Mouse (Mus musculus): ENCODE results near the gene Nvl. TPM values are rescaled to one million over a fixed set of nuclear protein-coding genes. Genes with fewer than 3 reads are reported as not detected.

Gene Nvl
- polyA plus RNA-seq, 1 experiment from 2014 or later = 33.0 TPM

DNA sequence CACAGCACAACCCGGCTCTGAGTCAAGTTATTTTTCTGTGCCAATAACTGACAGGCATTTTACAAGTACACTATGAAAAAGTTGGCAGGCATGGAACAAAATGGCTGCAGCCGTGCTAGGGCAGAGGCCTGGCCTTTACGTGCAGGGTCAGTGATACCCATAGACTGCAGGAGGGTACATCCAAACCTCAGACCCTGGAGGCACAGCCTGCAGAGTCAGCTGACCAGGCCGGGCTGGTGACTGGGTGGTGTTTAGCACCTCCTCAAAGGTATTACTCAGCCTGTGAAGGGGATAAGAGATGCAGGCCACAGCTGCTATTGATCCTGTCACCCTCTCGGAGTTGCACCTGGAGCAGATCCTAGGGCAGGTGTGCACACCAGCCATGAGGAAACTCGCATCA is 93.1 kb downstream of the Nvl start, which contains the start of gene 9130409I23Rik:
TSS of gene 9130409I23Rik (plus strand) at position 301 of the 400 bp plus-strand sequence.
- WGBS = 68% methylated on average over 6 of the region's 6 CpGs
- Histone ChIP-seq H3K27me3 (ENCODE audit: control insufficient read depth, insufficient read depth, low read depth, low read length) (no peaks in the 10 kb centered on the region), H3K36me3 (ENCODE audit: control insufficient read depth, insufficient read depth, low read length) (no peaks in the 10 kb centered on the region), H3K4me3 (ENCODE audit: low read length) (no peak within 1 kb of the TSS), H3K9me3 (ENCODE audit: control insufficient read depth, low read length) (no peaks in the 10 kb centered on the region), H3K4me2 (ENCODE audit: low read depth, low read length) (no peak within 1 kb of the TSS), H3K27ac (ENCODE audit: low read length) (no peak within 1 kb of the TSS), H3K4me1 (replicated peaks; ENCODE audit: control insufficient read depth, insufficient read depth, low read length) (no peaks in the 10 kb centered on the region), H3K9ac (ENCODE audit: low read length) (no peak within 1 kb of the TSS)
- ATAC-seq (ENCODE audit: low read depth) = no peak

DNA sequence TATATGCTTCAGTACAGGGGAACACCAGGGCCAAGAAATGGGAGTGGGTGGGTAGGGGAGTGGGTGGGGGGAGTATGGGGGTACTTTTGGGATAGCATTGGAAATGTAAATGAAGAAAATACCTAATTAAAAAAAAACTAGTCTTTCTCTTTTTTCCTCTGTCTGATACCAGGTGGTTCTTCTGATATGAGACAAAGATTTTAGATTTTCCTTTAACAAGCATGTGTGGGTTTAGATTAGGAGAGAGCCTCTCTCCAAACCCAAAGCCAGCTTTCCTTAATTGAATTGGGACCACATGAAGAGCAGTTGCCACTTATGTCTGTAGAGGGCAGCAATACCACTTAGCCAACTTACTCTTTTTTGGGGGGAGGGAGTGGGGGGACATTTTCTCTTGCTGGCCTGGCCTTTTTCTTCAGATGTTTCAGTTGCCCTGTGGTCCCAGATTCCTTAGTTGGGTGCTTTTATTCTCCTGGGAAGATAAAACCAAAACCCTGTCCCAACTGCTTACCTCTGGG is 94.6 kb downstream of the Nvl start:
- Histone ChIP-seq H3K27me3 (ENCODE audit: control insufficient read depth, insufficient read depth, low read depth, low read length) (no peaks in the 10 kb centered on the region), H3K9ac (ENCODE audit: low read length) (no peak overlapping the region), H3K4me3 (ENCODE audit: low read length) (no peak overlapping the region), H3K27ac (ENCODE audit: low read length) (no peak overlapping the region), H3K9me3 (ENCODE audit: control insufficient read depth, low read length) (no peaks in the 10 kb centered on the region), H3K36me3 (ENCODE audit: control insufficient read depth, insufficient read depth, low read length) (no peaks in the 10 kb centered on the region), H3K4me1 (replicated peaks; ENCODE audit: control insufficient read depth, insufficient read depth, low read length) (no peaks in the 10 kb centered on the region), H3K4me2 (ENCODE audit: low read depth, low read length) (no peak overlapping the region)
- ATAC-seq (ENCODE audit: low read depth) = no peak

DNA sequence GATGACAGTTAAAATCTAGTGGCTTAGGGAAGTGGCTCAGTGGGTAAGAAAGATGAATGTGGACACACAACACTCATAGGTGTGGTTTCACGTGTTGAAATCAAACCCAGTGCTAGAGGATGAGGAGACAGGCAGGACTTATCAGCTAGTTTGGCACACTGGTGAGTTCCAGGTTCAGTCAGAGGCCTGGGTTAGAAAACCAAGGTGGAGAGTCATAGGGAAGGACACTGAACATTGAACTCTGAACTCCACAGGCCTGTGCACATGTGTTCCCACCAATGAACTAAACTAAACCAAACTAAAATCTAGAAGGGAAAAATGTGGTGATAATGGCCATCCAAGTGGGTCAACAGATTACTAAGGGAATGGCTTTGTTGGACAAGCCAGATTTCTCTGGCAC is 96.5 kb downstream of the Nvl start:
- H3K27me3 ChIP-seq (ENCODE audit: control insufficient read depth, insufficient read depth, low read depth, low read length) = no peaks in the 10 kb centered on the region
- H3K4me1 ChIP-seq (replicated peaks; ENCODE audit: control insufficient read depth, insufficient read depth, low read length) = no peaks in the 10 kb centered on the region
- H3K9ac ChIP-seq (ENCODE audit: low read length) = no peak overlapping the region
- H3K4me3 ChIP-seq (ENCODE audit: low read length) = no peak overlapping the region
- H3K9me3 ChIP-seq (ENCODE audit: control insufficient read depth, low read length) = no peaks in the 10 kb centered on the region
- ATAC-seq (ENCODE audit: low read depth) = no peak
- WGBS = 44% methylated on average over 1 of the region's 1 CpGs
- H3K36me3 ChIP-seq (ENCODE audit: control insufficient read depth, insufficient read depth, low read length) = no peaks in the 10 kb centered on the region
- H3K27ac ChIP-seq (ENCODE audit: low read length) = no peak overlapping the region
- H3K4me2 ChIP-seq (ENCODE audit: low read depth, low read length) = no peak overlapping the region

DNA sequence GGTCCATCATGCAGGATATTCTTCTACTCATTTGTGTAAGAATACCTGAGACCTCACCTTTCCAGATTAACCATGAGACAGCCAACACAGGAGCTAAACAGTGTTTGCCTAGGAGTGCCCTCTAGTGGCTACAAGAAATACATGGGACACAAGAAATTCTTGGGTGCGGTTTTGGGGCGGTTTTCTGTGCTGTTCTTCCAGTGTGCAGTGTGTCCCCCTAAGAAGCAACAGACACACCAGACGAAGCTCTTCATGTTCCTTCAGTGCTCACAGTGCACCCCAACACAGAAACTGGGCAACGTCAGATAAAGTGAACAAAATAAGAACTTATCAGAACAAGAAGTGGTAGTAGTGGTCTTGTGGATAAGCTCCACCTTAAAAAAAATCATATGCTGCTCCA is 104.4 kb downstream of the Nvl start:
- 4% methylated on average over 4 of the region's 4 CpGs for WGBS
- Histone ChIP-seq H3K4me3 (ENCODE audit: low read length) (no peak overlapping the region), H3K27ac (ENCODE audit: low read length) (no peak overlapping the region), H3K9ac (ENCODE audit: low read length) (no peak overlapping the region), H3K36me3 (ENCODE audit: control insufficient read depth, insufficient read depth, low read length) (no peaks in the 10 kb centered on the region), H3K4me1 (replicated peaks; ENCODE audit: control insufficient read depth, insufficient read depth, low read length) (no peaks in the 10 kb centered on the region), H3K27me3 (ENCODE audit: control insufficient read depth, insufficient read depth, low read depth, low read length) (peaks cover 2% of the 10 kb centered on the region; the same call in 1 of the 2 replicates), H3K9me3 (ENCODE audit: control insufficient read depth, low read length) (no peaks in the 10 kb centered on the region), H3K4me2 (ENCODE audit: low read depth, low read length) (no peak overlapping the region)
- ATAC-seq (ENCODE audit: low read depth) = no peak

DNA sequence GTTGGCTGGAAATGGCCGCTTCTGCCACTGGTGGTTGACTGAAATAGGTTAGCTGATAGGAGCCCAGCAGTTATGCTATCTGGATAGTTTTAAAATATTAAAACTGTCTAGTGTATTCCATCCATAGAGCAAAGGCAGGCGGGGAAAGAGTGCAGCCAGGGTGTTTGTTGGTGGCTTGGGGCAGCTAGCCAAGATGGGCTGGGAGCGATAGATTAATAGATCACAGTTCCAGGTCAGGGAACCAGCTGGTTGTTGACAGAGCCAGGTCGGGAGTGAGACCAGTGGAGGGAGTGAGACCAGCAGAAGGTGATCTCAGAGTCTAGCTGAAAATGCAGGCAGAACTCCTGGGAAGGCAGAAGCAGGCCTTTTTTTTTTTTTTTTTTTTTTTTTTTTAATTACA is 106.4 kb downstream of the Nvl start:
- no peaks in the 10 kb centered on the region for H3K4me1 ChIP-seq (replicated peaks; ENCODE audit: control insufficient read depth, insufficient read depth, low read length)
- H3K27ac ChIP-seq (ENCODE audit: low read length) = no peak overlapping the region
- H3K4me2 ChIP-seq (ENCODE audit: low read depth, low read length) = no peak overlapping the region
- no peak overlapping the region for H3K4me3 ChIP-seq (ENCODE audit: low read length)
- H3K27me3 ChIP-seq (ENCODE audit: control insufficient read depth, insufficient read depth, low read depth, low read length) = peaks cover 2% of the 10 kb centered on the region; the same call in 1 of the 2 replicates
- 62% methylated on average over 4 of the region's 4 CpGs for WGBS
- no peak for ATAC-seq (ENCODE audit: low read depth)
- H3K9ac ChIP-seq (ENCODE audit: low read length) = no peak overlapping the region
- H3K9me3 ChIP-seq (ENCODE audit: control insufficient read depth, low read length) = no peaks in the 10 kb centered on the region
- no peaks in the 10 kb centered on the region for H3K36me3 ChIP-seq (ENCODE audit: control insufficient read depth, insufficient read depth, low read length)

Other genes with a start within 250 kb of the Nvl start
- gene Pycr2, start 239.9 kb downstream of the Nvl start, polyA plus RNA-seq (2015; fragmentation: Nextera tagmentation; extraction: Ambion mirVana) = 80.7 and 84.3 TPM in 2 replicates
- 1.5 and 1.6 TPM in 2 replicates for gene Lefty1, start 209.2 kb downstream of the Nvl start, polyA plus RNA-seq (2015; fragmentation: Nextera tagmentation; extraction: Ambion mirVana)
- 15.8 and 16.4 TPM in 2 replicates for gene Tmem63a, start 201.9 kb downstream of the Nvl start, polyA plus RNA-seq (2015; fragmentation: Nextera tagmentation; extraction: Ambion mirVana)
- 11.8 and 12.8 TPM in 2 replicates for gene Ephx1, start 123.3 kb downstream of the Nvl start, polyA plus RNA-seq (2015; fragmentation: Nextera tagmentation; extraction: Ambion mirVana)
- gene 9130409I23Rik, start 93.0 kb downstream of the Nvl start, polyA plus RNA-seq (2015; fragmentation: Nextera tagmentation; extraction: Ambion mirVana) = not detected in 2 replicates
- 106 and 121 TPM in 2 replicates for gene Cnih4, start 489 bp upstream of the Nvl start, polyA plus RNA-seq (2015; fragmentation: Nextera tagmentation; extraction: Ambion mirVana)
- gene Wdr26, start 67.8 kb upstream of the Nvl start, polyA plus RNA-seq (2015; fragmentation: Nextera tagmentation; extraction: Ambion mirVana) = 30.0 and 30.2 TPM in 2 replicates
- 0.08 TPM in 1 of 2 replicates, not detected in the other for gene Cnih3, start 208.4 kb upstream of the Nvl start, polyA plus RNA-seq (2015; fragmentation: Nextera tagmentation; extraction: Ambion mirVana)